Mouse (Mus musculus) heart, postnatal 4 days (tissue): ENCODE results near the gene Ncam1. TPM values are rescaled to one million over a fixed set of nuclear protein-coding genes. Genes with fewer than 3 reads are reported as not detected.
A peak's percentile ranks its signal among the peaks of the same experiment; 100 is the strongest.

ENCODE experiments used
- DNase-seq: peaks from one replicate; pipeline ENCODE4 v3.0.0; 2021
- total RNA-seq, 2 experiments: library from RNA; stranded (reverse); gene quantifications; 2 replicates each; pipeline ENCODE4 v1.2.3; 2021

The Ncam1 gene
- total RNA-seq, 2 experiments from 2014 or later, result 88.4 to 90.0 TPM

DNA sequence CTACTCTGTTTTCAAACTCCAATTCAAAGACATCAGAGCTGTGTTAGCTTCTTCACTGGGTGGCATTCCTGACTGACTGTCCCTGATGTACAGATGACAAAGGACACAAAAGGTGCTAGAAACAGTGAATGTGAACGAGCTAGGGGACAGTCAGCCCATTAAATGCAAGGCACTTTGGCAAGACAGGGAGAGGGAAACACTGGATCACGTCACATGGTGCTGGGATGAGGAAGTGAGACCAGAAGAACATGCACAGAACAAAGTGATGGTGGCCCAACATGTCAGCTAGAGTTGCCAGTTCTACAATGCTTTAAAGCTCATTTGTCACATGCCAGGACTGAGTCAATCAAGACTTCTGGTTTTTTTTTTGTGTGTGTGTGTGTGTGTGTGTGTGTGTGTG, 247.4 kb downstream of the Ncam1 start:
- DNase-seq, result no peak

DNA sequence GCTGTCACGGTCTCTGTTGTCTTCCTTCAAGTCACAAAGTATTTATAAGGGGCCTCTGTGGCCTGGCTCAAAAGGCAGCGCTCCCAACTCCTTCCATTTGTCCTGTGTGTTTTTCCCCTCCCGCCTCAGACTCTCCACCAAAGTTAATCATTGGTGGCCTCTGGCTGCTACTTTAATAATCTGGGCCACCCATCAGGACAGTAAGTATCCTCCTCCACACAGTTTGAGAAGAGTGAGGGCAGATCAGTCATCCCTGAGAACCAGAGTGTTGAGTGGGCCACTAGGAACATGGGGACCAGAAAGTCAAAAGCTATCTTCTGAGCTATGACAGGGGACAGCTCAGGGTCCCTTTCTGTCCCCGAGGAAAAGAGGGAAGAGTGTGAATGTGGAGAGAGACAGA, 256.1 kb downstream of the Ncam1 start:
- DNase-seq, result no peak

DNA sequence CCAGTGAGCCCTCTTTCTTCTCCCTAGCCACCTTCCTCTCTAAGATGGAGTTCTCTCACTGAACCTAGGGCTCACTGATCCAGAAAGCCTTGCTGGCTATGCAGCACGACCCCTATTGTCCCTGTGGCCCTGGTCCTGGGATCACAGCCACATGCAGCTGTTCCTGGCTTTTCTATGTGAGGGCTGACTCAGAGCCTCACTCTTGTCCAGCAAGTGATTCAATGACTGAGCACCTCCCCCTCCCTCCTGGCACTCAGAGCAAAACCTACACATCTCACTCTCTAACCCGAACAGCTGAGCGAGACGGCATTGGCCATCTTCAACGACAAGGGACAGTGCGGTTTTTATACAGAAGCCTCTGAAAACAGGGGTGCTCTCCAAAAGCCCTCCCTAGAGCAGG, 260.9 kb downstream of the Ncam1 start:
- peak; percentile 55 for DNase-seq

DNA sequence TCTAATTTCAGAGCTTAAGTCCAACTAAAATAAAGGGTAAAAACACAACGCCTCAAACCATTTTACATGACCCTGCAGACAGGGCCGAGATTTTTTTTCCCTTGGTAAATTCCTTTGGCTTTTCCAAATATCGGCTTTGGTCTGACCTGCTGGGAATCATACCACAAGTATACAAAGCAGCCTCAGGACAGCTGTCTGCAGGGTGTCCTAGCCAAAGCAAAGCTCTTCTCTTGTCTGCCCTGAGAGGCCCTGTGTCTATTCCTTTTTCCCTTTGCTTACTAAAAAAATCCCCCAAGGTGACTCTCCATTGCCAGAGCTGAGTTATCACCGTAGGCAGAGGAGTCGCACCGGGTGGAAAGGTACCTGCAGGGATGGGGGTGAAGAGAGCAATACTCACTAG, 262.1 kb downstream of the Ncam1 start:
- DNase-seq, result no peak

DNA sequence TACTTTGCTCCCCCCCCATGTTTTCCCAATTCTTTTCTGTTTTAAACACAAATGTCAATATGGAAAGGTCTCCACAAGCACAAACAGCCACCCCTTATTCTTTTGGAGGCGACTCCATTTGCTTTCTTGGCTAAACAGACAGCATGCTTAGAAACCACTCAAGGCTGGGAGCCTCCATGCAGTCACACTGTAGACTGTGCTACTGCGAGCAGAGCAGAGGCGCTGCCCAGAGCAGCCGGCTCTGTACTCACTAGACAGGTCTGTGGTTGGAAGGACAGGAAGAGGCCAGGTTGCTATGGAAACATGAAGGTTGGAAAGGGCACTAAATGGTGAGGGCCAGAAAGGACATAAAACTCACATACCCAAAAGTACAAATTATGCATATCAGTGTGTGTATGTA, 263.8 kb downstream of the Ncam1 start:
- DNase-seq, result no peak

DNA sequence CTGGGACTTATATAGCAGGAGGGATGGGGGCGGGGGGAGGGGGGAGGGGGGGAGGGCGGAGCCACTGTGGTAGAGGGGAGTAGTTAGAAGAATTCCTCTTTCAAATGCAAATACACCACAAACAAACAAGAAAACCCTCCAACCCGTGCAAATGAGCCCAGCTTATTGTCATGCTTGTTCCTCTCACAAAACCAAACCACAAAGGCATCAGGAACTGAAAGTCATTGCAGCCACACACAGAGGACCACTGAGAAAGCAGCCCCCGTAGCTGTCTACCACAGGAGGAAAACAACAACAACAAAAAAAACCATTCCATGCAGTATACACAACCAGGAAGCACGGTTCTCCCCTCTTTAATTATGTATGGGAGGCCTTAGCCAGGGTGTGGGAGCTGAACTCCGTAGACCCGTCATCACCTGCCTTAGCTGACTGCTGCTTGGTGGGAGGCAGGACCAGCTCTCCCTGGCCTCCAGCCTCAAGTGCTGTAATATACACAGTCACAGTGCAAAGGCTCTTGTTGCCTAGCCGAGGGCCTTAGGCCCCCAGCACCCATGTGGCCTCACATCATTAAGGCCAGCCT, 264.7 kb downstream of the Ncam1 start:
- DNase-seq, result no peak

DNA sequence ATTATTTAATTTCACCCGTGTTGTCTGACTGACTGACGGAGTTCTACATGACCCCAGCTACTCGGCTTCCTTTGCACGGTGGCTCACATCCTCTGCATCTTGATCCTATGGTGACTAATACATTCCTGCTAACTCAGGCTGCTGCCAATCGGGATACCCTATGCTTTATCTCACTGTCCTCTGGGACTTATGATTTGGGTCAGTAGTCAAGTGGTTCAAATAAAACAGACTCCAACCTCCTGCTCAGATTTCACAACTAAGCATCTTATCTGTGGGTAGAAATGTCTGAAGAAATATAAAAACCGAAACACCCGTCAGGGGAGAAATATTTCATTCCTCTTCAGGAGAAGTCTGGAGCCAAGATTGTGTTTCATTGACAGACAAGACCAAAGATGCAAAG, 265.3 kb downstream of the Ncam1 start:
- DNase-seq, result no peak

DNA sequence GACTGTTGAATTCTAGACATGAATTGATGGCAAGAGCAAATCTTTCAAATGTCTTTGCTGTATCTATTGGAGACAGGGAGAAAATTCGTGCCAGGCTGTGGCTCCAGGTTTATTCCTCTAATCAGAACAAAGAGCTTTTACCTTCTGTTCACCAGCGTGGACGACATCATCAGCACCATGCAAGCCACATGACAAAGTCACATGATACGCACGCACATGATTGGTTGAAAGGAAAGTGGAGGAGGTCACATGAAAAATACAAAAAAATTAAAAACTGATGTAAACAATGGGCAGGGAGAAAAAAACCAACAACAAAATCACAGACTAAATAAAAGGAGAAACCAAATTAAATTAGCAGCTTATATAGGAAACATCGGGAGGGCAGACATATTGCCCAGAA, 266.9 kb downstream of the Ncam1 start:
- no peak for DNase-seq

DNA sequence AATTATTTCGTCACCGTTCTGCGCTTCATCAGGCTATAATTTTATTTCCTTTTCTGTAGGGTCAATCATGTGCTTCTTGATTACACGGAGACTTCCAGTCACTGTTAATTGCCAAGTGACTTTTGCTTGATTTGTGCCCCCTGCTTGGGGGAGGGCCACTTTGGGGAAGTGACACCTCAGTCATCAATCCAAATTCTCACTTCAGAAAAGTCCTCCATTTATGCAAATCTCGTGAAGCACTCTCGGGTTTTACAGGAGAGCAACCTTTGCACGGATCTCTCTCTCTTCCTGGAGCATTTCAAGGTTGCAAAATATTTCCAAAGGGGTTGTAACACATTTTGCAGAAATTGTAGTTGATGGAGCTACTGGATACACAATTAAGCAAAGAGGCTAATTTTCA, 267.5 kb downstream of the Ncam1 start:
- DNase-seq, result no peak

DNA sequence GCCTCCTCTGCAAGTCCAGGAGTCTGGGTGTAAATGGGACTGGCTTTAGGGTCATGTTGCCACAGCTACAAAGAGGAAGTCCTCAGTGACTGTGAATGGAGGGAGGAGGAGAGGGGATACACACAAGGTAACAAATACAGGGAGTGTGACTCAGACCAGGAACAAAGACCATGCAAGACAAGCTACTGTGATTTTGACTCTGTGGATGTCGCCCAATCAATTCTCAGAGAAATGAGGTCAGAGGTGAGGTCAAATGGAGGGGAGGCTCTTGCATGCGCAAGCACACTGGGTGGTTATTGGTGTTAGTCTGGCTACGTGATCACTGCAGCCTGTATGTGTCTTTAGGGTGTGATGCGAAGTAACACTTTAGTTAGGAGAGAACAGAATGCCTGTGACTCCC, 268.0 kb downstream of the Ncam1 start:
- DNase-seq, result no peak

DNA sequence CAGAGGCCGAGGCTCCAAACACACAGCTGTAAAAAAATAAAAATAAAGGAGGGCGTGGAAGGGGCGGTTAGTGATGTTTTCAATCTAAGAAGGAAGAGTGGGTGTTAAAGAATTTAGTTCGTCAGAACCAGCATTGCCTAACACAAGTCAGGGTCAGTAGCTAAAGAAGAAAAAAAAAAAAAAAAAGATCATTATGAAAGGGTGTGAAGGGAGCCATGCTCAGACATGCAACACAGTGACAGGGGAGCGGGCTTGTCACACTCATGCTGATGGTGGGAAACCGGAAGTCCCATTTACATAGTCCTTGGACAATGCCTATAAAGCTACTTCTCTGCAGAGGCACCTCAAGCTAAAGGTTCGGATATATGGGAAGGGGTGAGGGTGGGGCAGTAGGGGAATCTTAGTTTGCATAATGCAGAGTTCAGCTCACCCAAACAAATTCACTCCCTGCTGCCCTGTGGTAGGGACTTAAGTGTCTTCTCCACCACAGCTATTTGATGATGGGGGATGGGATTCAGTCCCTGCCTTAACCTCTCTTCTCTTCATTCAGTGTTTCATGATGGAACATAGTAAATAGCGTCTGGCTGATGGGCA, 269.3 kb downstream of the Ncam1 start:
- no peak for DNase-seq

DNA sequence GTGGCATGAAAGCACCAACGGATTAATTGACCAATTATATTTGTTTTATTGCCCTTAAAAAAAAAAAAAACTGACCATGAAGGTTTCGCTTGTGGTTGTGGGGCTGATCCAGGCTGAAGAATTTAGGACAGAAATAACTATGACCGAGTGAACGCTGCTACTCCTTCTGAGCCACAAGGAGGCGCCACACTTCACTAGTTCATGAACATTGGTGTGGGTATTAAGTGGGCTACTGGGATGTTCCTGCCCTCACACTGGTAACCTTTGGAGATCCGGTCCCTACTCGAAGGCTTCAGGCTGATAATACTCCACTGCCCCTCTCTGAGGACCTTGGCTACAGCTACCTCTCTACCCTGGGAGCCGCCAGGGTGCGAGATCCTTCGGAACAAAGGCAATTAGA, 269.8 kb downstream of the Ncam1 start:
- peak; percentile 49 for DNase-seq

DNA sequence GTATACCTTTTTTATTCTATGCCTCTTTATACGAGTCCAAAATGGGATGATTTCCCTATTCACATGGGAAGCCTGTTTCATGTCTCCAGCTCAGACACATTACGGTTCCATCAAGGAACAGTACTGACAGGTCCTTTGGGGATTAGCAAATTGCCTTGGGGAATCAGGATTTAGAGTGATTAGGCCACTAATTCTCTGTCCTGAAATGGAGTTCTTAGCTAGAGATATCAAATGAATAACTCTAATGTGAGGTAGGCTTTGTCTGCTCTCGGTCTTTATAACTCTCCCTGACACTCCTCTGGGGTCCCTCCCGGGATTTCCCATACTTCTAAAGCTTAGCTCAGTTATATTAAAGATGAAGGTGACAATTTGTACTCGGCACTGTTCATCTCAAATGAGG, 270.7 kb downstream of the Ncam1 start:
- DNase-seq, result no peak

DNA sequence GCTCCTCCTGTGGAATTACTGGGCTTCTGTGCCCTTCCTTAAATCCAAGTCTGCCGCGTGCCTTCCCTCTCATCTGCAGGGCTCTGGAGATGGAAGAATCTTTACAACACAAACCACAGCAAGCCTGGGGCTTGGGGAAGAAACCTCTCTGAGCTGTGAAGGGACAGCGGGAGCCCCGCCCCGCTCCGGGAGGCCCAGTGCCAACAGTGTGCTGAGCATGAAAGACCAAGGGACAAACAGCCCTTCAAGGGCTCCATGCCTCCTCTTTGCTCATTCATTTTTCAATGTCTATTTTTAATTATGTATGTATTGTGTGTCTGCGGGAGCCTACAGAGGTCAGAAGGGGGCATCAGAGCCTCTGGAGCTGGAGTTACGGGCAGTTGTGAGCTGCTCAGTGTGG, 271.4 kb downstream of the Ncam1 start:
- no peak for DNase-seq

DNA sequence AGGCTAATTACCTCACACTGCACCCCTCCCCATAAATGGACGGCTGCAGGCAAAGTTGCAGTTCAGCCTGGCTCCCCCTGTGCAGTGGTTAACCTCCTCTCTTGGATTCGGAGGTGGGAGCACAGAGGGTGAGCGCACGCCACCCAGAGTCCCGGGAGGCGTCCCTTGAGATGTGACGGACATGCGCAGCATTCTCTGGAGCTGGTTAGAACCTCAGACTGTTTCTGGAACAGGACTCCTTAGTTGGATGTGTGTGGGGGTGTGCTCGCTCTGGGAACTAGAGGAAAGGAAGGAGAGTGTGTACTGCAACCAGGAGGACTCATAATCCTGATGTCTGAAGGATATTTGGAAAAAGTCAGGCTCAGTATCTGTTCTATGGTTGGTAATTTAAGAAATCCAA, 274.0 kb downstream of the Ncam1 start:
- no peak for DNase-seq

DNA sequence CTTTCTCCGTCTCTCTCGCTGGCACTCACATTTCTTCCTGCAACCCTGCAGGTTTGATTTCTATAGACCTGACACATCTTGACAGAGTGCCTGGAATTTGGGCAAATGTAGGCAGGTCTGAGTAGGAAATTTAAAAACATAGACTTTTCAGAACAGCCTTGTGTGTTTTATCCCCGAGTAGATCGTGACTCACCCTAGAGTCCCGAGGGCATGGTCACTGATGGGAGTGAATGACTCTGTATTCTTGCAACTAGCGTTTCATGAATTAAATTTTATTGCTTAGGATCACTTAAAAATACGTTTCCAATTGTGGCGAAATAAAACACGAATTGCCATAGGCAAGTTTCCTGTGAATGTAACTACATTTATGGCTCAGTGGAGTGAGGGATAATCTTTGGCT, 274.8 kb downstream of the Ncam1 start:
- DNase-seq, result no peak

DNA sequence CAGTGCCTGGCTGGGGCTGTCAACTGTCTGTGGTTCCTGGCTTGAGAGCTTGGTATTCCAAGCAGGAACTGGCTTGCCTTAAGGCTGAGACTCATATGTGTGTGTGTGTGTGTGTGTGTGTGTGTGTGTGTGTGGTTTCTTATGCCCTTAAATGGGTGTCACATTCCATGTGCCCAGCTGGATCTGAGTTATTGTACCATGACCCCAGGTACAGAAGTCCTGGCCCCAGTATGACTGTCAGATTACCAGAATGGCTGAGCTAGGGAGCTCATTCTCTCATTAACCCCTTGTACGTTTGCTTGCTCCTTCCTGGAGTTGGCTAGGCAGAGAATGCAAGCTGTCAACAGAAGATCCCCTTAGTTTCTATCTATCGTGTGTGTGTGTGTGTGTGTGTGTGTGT, 284.4 kb downstream of the Ncam1 start:
- no peak for DNase-seq

DNA sequence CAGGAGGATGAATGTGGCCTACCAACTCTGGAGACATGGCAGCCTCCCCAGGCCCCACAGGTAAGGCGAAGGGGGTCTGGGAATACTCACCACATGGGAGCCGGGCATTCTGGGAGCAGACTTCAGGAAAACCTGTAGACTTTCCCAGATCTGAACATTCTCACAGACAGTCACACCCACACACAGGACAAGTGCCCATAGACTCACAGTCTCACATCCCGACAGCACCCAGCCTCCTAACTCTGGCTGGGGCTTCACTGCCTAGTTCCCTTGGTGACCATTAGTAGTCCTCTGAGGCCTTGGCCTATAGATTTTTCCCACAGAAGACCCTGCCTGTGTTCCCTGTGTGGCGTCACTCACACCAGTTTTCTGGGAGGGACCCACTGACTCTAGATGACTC, 288.1 kb downstream of the Ncam1 start:
- no peak for DNase-seq

DNA sequence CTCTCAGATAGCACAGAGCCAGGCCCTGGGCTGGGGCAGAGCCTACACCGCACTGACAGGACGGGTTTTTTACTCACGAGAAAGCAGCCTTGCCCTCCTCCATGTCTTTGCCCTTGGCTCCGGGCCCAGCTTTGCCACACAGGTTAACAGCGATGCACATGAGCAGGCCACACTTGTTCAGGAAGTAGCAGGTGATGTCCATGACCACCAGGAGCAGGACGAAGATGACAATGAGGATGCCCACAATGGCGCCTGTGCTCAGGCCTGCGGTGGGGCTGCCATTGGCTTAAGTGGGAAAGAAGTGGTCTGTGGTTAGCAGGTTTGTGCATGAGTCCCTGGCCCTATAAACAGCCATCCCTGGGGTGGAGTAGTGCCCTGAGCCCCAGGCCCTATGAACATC, 289.1 kb downstream of the Ncam1 start:
- no peak for DNase-seq

DNA sequence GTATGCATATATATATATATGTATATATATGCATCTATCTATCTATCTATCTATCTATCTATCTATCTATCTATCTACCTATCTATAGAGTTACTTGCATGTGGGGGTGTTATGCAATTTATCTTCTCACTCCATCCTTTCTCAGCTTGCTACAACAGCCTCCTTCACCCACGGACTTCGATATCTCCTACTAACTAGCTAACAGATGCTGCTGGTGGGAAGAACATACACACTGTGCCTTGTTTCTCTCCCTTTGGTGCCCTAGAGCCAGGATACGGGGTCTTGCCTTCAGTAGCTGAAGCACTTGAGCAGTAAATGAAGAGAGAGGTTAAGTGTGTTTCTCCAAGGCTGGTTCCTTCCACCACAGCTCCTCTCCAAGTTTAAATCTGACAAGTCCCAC, 289.6 kb downstream of the Ncam1 start:
- DNase-seq, result no peak

DNA sequence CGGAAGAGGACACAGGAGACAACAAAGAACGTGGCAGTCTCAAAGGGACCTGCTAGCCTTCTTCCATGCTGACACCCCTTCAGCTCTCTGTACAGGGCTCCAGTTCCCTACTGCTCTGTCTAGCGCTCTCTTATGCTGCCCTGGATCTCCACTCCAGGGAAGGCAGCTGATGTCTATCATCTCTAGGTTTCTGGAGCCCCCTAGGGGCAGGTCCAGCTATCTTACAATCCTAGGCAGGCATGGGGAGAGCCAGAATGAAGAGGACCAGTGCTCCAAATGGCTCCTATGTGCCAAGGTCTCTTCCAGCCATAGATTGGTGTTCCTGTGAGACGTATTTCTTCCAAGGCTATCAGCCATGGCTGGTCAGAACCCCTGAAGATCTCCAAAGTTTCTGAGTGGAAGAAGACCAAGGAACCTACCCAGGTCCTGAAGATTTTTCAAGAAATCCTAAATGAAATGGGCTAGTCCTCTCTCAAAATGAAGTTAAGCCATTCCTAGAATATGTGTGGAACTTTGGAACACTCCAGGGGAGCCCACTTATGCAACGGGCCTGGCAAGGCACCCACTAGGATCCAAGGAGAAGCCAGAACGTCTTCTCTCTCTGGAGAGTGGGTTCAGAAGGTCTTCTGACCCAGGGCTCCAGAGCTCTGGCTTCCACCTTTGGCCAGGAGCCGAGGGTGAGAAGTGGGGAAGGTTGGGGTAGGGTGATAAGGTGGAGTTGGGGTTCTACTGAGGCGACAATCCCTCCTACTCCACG, 290.7 kb downstream of the Ncam1 start:
- no peak for DNase-seq

DNA sequence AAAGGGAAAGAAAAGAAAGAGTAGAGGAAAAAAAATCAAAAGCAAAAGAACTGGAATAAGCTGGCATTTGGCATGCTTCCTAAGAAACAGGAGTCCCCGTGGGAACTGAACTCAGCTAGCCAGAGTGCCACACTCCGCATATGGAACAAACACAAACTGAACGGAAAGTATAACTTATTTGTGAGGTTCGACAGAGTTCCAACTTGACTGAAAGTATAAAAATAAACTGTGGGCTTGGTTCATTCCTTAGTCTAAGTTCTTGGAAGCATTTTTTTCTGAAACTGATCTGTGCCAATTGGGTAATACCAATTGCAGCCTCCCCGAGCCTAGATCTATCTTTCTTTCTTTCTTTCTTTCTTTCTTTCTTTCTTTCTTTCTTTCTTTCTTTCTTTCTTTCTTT, 294.1 kb downstream of the Ncam1 start:
- no peak for DNase-seq

DNA sequence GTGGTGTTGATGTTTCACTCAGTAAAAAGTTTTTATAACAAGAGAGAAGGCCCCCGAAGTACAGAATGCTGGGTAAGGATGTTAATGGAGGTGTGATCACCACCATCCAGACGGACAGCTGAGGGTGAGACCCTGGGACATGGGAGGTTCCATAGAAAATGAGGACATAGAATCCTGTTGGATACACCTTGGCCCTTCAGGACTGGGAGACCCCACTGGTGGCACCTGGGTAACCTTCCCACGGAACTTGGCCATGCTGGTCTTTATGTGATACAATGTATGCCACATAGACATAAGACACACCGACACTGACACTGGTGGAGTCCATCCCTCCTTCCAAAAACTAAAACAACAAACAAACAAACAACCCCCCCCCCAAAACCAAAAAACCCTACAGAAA, 296.5 kb downstream of the Ncam1 start:
- DNase-seq, result no peak

DNA sequence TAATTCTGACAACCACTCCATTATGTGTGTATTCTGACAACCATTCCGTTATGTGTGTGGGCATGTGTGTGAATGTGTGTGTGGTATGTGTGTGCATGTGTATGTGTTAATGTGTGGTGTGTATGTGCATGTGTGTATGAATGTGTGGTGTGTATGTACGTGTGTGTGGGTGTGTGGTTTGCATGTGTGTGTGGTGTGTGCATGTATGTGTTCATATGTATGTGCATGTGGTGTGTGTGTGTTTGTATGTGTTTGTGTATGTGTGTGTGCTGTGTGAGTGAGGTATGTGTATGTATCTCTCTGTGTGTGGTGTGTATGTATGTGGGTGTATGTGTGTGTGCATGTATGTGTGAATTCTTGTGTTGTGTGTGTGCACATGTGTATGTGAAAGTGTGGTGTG, 298.8 kb downstream of the Ncam1 start:
- DNase-seq, result no peak
